Mouse (Mus musculus): Measurements from ENCODE around the gene Tmem262.

Gene Tmem262

DNA sequence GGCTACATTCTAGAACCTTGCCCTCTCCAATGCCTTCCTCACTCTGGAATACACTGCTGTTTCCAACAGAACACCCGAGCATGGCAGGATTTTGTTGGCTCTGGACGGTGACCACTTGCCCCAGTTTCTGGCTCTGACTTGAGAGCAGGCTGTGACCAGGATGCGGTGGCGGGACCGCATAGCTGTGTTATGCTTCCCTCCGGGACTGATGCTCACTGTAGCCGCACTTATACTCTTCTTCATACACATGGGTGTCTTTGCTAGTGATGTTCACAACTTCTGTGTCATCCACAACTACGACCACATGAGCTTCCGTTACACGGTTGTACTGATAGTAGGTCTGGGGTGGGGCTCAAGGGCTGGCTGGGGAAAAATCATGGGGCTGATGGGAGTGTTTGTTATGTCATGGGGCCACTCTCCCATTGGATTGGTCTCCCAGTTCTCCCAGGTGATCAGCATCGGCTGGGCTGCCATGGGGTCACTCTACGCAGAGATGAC is at the start of gene Tmem262:
TSS of gene Tmem262 (plus strand) at position 51 of the 498 bp plus-strand sequence.
- DNase-seq = no peak

DNA sequence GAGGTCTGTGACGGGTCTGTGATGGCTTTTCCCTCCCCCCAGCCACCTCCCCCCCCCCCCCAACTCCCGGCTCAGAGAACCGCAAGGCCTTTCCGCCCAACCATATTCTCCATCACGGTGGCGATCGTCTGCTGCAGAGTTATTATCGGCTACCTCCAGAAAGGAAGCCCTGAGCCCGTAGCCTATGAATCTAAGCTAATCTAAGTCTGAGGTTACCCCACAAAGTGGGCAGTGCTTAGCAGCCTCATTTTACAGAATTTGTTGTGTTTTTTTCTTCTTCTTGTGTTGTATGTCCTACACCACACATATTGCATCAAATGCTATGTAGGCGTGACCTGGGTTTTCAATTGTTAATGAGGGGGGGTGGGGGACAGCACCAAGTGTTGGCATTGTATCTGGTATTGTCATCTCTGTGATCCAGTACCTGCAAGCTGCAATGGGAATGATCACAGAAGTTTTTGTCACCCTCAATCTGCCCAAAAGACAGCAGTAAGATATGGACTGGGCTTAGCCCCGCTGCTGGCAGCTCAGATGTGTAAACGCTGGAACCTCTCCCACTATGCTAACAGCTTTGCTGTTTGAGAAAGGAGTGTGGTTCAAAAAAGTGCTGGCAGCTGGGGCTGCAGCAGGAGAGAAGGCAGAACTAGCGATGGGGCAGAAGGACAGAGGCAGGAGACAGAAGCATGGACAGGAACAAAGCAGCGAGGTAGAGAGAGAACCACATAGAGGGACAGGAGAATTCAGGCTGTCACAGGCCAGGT is 49.1 kb upstream of the Tmem262 start:
- no peak for DNase-seq

DNA sequence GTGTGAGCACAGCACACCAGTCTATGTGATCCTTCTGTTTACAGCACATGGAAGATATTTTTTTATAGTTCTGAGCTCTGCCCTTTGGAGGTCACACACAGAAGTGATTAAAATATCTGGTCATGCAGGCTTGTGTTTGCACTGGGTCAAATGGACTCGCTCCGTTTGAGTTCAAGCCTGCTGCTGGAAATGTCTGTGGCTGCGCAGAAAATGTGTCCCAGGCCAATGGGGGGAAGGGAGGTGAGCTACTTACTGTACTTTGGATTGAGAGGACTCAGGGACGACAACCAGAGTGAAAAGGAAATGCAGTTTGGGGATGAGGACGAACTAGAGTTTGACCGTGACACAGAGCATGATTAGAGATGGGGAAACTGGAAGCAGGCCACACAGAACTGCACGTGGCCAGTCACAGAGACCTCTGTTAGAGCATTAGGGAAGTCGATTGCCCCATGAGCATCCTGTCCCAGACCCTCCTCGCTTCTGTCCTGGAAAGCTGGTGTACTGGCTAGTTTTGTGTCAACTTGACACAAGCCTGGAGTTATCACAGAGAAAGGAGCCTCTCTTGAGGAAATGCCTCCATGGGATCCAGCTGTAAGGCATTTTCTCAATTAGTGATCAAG is 43.8 kb upstream of the Tmem262 start:
- no peak for DNase-seq

GRCm38 (mm10) chr19:6037695-6038094 is 42.1 kb upstream of the Tmem262 start:
- no peak for DNase-seq

- DNase-seq = peak; percentile 69 to 75
These were observed 41.5 kb upstream of the Tmem262 start for GRCm38 (mm10) chr19:6038326-6038725.

GRCm38 (mm10) chr19:6040002-6040401 is 39.8 kb upstream of the Tmem262 start:
- no peak for DNase-seq

DNA sequence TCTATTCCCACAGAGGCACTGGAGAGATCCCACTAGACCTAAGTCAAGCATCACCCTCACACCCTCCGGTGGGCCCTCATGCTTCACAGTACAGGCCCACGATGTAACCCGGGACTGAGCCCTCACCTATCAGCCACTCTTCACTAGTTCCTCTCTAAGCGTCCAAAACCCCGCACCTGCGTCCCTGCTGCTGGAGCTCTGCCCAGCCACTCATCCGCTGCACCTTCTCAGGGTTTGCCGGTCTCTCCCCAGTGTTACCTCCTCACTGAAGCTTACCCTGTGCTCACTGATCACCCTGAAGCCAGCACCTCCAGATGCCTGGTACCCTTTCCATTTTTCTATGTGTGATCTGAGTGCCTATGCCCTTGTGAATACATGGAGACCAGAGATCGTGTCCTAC is 37.5 kb upstream of the Tmem262 start:
- no peak for DNase-seq

- DNase-seq = peak in 1 of 2 experiments; percentile 53
These were observed 35.7 kb upstream of the Tmem262 start for GRCm38 (mm10) chr19:6044102-6044501.

DNA sequence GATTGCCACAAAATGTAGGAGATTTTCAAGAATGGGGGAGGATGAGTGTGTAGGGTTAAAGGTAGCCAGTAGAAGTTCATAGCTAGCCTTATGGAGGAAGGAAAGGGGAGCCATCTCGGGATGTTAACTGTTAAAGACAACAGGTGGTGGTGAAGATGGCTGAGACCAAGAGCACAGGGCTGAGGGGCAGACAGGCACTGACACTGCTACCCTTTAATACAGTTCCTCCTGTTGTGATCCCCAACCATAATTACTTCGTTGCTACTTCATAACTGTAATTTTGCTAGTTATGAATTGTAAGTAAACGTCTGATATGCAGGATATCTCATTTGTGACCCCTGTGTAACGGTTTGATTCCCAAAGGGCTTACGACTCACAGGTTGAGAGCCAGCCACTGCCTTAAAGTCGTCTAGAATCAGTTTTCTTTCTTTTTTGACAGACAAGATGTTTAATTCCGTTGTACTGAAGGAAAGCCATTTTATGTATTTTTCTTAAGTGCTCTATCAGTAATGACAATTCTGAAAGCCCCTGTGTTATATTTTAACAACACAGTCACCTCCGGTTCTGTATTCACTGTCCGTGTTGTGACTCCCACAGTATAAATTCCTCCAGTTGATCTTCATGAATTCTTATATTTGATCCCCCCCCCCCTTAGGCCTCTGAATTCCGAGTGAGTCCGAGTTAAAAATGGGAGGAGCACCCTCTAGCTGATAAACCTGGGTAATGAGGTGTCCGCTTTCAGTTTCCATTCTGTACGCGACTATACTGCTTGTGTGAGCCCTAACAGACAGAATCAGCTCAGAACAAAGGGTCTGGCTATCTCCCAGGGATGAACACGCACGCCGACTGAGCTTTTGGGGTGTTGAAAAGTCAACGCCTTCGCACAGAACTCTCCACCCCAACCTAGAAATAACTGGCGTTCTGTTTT is 34.2 kb upstream of the Tmem262 start:
- DNase-seq = no peak

DNA sequence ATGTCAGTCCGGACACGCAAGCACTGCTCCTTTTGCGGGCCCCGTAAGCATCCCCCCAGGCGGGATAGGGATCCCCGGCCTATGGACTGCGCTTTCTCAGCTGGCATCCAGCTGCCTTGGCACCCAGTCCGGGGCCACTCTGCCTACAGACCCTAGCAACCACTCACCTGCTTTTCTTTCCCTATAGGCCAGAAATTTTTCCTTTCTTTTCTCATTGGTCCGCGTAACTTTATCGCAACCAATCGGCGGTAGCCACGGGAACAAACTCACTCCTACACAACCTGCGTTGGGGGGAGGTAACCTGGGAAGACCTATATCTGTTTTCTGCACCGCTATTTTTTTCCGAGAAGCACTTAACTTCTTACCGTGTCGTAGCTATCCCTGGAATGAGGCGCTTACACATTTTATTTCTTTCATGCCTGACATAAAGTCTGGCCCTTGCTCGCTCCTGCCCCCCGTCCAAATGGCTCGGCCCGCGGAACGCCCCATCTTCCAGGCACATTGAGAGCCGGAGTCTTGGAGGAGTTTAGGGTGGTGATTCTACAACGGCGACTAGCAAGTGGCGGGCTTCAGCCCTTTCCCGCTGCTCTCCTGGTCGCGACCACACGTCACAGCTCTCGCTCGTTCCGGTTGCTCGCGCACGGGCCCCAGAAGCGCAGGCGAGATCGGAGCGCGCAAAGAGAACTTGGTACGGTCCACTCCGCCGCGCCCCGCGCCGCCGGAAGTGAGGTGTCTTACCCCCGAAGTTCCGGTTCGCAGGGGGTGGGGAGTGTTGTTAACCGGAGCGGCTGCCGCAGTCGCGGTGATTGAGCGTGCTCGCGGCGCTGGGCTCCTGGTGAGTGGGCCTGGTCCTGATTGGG is 33.3 kb upstream of the Tmem262 start, which contains the start of gene Syvn1:
TSS of gene Syvn1 (plus strand) at position 283 of the 860 bp plus-strand sequence.
- peak; percentile 95 for DNase-seq

DNA sequence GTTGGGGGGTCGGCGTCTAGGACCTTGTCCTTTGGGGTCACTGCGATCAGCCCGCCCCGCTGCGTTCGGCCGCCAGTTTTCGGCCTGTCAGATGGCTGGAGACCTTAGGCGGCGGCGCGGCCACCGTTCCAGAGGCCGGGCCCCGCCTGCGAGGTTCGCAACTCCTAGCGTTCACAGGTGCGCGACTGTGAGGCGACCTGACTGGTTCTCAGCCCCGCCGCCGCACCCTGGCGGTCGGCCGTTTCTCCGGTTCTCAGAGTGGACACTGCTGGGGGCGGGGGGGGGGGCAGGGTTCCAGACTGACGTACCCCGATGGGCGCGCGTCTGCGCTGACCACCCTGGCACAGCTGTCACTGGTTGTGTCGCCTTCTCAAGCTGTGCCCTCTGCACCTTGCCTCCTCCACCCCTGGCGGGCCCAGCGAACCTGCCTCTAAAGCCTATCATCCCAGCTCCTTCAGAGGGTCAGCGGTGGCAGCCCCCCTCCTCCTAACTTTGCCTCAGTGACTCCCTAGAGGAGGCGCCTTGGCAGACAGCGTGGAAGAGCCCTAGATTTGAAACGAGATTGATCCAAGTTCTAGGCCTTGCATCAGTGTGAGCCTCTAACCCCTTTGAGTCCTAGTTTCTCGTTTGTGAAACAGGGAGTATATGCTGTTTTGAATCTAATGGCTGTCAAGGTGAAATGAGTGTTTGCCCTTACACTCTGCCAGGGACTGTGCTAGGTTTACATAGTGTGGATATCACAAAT is 32.5 kb upstream of the Tmem262 start:
- DNase-seq = peak in 1 of 2 experiments; percentile 53

DNA sequence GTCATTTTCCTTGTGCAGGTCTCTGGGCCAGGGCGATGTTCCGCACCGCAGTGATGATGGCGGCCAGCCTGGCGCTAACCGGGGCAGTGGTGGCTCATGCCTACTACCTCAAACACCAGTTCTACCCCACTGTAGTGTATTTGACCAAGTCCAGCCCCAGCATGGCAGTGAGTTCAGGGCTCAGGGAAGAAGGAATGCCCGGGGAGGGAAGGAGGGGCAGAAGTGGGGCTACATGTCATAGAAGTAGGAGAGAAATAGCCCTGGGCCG is 32.0 kb upstream of the Tmem262 start:
- DNase-seq = peak; percentile 26 to 29

- peak in 1 of 2 experiments; percentile 7 for DNase-seq
These were observed 31.0 kb upstream of the Tmem262 start for GRCm38 (mm10) chr19:6048681-6049410.

- no peak for DNase-seq
These were observed 27.3 kb upstream of the Tmem262 start for GRCm38 (mm10) chr19:6052516-6052915.

GRCm38 (mm10) chr19:6054296-6054695 is 25.5 kb upstream of the Tmem262 start:
- DNase-seq = no peak

DNA sequence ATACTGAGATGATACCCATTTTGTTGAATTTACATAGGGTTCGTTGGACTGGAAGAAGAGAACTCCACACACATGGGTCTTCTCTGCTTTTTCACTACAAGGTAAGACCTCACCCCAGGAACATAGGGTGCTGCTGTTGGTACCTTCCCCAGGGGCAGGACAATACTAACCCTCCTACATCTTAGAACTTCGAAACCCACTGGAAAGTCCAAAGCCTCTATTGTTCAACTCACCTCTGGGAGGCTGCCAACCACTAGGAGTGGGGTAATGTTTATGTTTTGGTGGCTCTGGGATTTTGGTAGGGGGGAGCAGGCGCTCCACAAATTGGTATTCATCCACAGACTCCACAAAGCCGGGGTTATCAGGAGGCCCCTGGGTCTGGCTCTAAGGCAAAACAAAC is 23.1 kb upstream of the Tmem262 start:
- no peak for DNase-seq

- peak; percentile 100 for DNase-seq
These were observed 22.3 kb upstream of the Tmem262 start, which contains the start of the genes Mrpl49 and Fau for GRCm38 (mm10) chr19:6057313-6058096. Gene Mrpl49 (minus strand): TSS chr19:6057785. Gene Fau (plus strand): TSS chr19:6057844.

DNA sequence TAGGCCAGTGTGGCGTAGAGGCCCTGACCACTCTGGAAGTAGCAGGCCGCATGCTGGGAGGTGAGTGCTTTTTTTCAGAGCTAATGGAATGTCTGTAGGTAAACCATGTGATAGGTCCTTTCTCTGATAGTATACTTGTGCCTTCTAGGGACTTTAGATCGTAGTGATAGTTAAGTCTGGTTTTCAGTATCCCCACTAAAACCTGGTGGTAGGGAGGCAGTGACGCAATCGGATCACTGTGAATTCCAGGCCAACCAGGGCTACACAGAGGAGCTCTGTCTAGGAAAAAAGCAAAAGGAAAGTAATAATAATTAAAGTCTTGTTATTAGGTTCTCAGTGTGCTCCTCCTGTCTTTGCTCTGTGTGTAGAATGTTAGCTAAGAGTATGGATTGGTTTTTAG is 21.3 kb upstream of the Tmem262 start:
- DNase-seq = no peak

DNA sequence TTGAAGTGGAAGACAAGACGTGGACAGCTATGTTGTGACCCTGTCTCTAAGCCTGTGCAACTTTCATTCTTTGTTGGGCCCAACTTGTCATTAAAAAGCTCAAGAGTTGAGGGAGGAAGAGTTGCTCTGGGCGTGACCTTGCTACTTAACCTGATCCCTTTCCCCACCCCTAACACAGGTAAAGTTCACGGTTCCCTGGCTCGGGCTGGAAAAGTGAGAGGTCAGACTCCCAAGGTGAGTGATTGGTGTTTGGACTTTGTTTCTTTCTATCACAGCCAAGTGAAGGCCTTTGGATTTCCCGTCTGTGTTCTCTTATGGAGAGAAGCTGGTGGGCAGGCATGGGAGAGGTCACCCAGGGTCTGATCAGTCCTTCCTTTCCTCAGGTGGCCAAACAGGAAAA is 20.9 kb upstream of the Tmem262 start:
- DNase-seq = no peak

DNA sequence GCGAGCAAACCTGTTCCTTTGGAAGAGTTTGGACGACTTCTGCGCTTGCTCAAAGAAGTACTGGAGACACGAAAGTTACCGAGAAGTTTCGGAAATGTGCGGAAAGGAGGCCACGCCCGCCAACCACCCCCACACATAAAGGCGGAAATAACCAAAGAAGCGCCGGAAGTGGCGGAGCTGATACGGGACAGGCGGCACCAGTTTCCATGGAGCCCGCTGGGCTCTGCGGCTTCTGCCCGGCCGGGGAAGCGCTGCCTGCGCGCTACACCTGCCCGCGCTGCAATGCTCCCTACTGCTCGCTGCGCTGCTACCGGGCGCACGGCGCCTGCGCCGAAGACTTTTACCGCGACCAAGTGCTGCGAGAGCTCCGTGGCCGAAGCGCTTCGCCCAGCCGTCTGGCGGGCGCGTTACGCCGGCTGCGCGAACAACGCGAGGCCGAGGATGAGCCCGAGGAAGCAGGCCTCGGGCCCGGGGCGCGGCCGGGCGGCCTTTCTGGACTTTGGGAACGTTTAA is 18.8 kb upstream of the Tmem262 start, which contains the start of gene Znhit2:
TSS of gene Znhit2 (plus strand) at position 172 of the 513 bp plus-strand sequence.
- peak; percentile 91 to 94 for DNase-seq
